Mouse (Mus musculus) kidney, embryonic 14.5 days (tissue): Measurements from ENCODE around the gene Ddrgk1. TPM values are rescaled to one million over a fixed set of nuclear protein-coding genes. Genes with fewer than 3 reads are reported as not detected.
"Not testable (repeated sequence)": the region's sequence is repeated elsewhere in the genome, so short reads cannot be mapped to it uniquely, and the experiment has no call there.

ENCODE experiments used
- ATAC-seq: fragments of 200-750 bp; cut with Nextera tagmentation; 2 replicates; pipeline ENCODE4 v1.8.0; 2017; ENCODE audit warnings: moderate number of reproducible peaks, mild to moderate bottlenecking, moderate TSS enrichment, moderate library complexity; ENCODE audit not compliant: low FRiP score, low TSS enrichment
- H3K27ac ChIP-seq: fragments of 300-500 bp; sonication (generic); 2 replicates; pipeline ENCODE4 v1.5.1; 2014; ENCODE audit warnings: low read depth, mild to moderate bottlenecking, low read length, moderate library complexity, mixed read lengths
- H3K27me3 ChIP-seq: fragments of 300-500 bp; sonication (generic); 2 replicates; pipeline ENCODE4 v1.6.1; 2014; ENCODE audit warnings: mild to moderate bottlenecking, low read length; ENCODE audit not compliant: control insufficient read depth, insufficient read depth
- H3K36me3 ChIP-seq: fragments of 300-500 bp; sonication (generic); 2 replicates; pipeline ENCODE4 v1.6.1; 2014; ENCODE audit warnings: low read length, mixed read lengths; ENCODE audit not compliant: control insufficient read depth, insufficient read depth
- H3K4me1 ChIP-seq: fragments of 300-500 bp; sonication (generic); 2 replicates; pipeline ENCODE4 v1.6.1; 2014; ENCODE audit warnings: low read length, mixed read lengths; ENCODE audit not compliant: control insufficient read depth, insufficient read depth
- H3K4me2 ChIP-seq: fragments of 300-500 bp; sonication (generic); replicated peaks from 2 replicates; pipeline ENCODE4 v1.6.1; 2014; ENCODE audit warnings: low read depth, mild to moderate bottlenecking, low read length
- H3K4me3 ChIP-seq: fragments of 300-500 bp; sonication (generic); 2 replicates; pipeline ENCODE4 v1.5.1; 2014; ENCODE audit warnings: mild to moderate bottlenecking, low read length
- H3K9ac ChIP-seq: fragments of 300-500 bp; sonication (generic); 2 replicates; pipeline ENCODE4 v1.6.1; 2014; ENCODE audit warnings: low read depth, mild to moderate bottlenecking, low read length, moderate library complexity
- H3K9me3 ChIP-seq: fragments of 300-500 bp; sonication (generic); 2 replicates; pipeline ENCODE4 v1.6.1; 2016; ENCODE audit warnings: low read length; ENCODE audit not compliant: control insufficient read depth
- WGBS: fragments of 180-500 bp; shearing (Covaris S2); extraction: QIAGEN DNeasy Blood & Tissue Kit; methylation state at CpG from one replicate; pipeline ENCODE4 v1.1.7; 2014; 5-methylcytosine and 5-hydroxymethylcytosine counted together
- polyA plus RNA-seq: library from polyadenylated mRNA; unstranded; fragments of >200 nt; fragmentation: Nextera tagmentation; extraction: Ambion mirVana; gene quantifications from 2 replicates; pipeline ENCODE4 v1.2.1, GENCODE M21; 2014

Ddrgk1 gene
- polyA plus RNA-seq, 1 experiment from 2014 or later = 53.5 TPM

- Histone ChIP-seq H3K4me2 (no peak overlapping the region), H3K27me3 (no peaks in the 10 kb centered on the region), H3K9ac (no peak overlapping the region), H3K9me3 (no peaks in the 10 kb centered on the region), H3K27ac (no peak overlapping the region), H3K36me3 (peaks cover 82% of the 10 kb centered on the region), H3K4me1 (peaks cover 6% of the 10 kb centered on the region), H3K4me3 (no peak overlapping the region)
- no peak for ATAC-seq
- WGBS = 89% methylated on average over 10 of the region's 10 CpGs
Observed at GRCm38 (mm10) chr2:130658530-130658929, 5.9 kb downstream of the Ddrgk1 start.

- ATAC-seq = no peak
- Histone ChIP-seq H3K36me3 (peaks cover 83% of the 10 kb centered on the region), H3K4me2 (no peak overlapping the region), H3K9ac (no peak overlapping the region), H3K4me1 (no peaks in the 10 kb centered on the region), H3K27ac (no peak overlapping the region), H3K9me3 (no peaks in the 10 kb centered on the region), H3K27me3 (no peaks in the 10 kb centered on the region), H3K4me3 (no peak overlapping the region)
- WGBS = 89% methylated on average over 6 of the region's 6 CpGs
Observed at GRCm38 (mm10) chr2:130657541-130657940, 6.9 kb downstream of the Ddrgk1 start.

- no peak overlapping the region for H3K4me2 ChIP-seq
- H3K9ac ChIP-seq = no peak overlapping the region
- ATAC-seq = no peak
- H3K36me3 ChIP-seq = peaks cover 79% of the 10 kb centered on the region
- H3K4me1 ChIP-seq = no peaks in the 10 kb centered on the region
- H3K9me3 ChIP-seq = no peaks in the 10 kb centered on the region
- 92% methylated on average over 9 of the region's 9 CpGs for WGBS
- H3K27ac ChIP-seq = no peak overlapping the region
- H3K27me3 ChIP-seq = no peaks in the 10 kb centered on the region
- no peak overlapping the region for H3K4me3 ChIP-seq
Observed at GRCm38 (mm10) chr2:130656536-130656935, 7.9 kb downstream of the Ddrgk1 start.

DNA sequence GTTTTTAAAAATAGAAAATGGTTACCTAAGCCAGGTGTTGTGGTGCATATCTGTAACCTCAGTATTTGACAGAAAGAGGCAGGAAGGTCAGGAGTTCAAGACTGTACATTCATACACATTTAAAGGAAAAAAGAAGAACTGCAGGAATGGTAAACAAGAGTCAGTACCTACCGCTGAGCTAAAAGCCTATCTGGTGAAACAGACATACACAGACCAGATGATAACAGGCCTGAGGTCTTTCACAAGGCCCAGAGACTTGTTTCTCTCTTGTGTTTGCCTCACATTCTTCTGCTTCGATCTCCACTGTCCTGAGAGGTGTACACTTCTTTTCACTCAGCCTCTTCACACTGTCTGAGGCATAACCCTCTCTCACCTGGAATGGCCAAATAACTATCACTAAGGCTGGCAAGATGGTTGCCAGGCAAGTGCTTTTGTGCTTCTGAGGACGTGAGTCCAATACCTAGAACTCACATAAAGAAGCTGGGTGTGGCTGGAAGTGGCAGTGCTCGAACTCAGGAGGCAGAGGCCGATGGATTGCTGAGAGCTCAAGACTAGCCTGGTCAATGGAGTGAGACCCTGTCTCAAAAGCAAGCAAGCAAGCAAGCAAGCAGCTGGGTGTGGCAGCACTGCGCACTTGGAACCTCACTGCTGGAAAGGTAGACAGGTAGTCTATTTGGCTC lies 8.7 kb downstream of the Ddrgk1 start:
- Histone ChIP-seq H3K4me3 (no peak overlapping the region), H3K27me3 (no peaks in the 10 kb centered on the region), H3K36me3 (peaks cover 71% of the 10 kb centered on the region), H3K9me3 (no peaks in the 10 kb centered on the region), H3K4me1 (no peaks in the 10 kb centered on the region), H3K27ac (no peak overlapping the region), H3K9ac (no peak overlapping the region), H3K4me2 (no peak overlapping the region)
- no peak for ATAC-seq
- 90% methylated on average over 6 of the region's 6 CpGs for WGBS

DNA sequence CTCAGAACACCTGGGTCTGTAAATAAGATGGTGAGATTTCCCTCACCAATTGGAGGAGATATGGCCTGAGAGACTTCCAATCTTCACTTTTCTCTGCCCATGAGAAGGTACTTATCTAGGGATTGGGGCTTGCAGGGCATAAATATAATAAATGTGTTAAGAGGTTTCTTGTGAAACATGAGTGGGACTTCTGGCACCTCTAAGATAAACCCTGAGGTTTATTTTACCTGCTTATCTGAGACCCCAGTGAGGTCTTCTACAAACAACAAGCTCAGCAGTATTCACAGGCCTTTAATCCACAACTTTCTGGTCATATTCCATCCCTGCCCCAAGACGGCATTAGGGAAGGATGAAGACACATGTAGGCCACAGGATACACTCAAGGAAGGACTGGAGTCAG lies 10.7 kb downstream of the Ddrgk1 start:
- no peak for ATAC-seq

GRCm38 (mm10) chr2:130653303-130653702 lies 11.2 kb downstream of the Ddrgk1 start:
- Histone ChIP-seq H3K27me3 (no peaks in the 10 kb centered on the region), H3K9ac (no peak overlapping the region), H3K4me1 (no peaks in the 10 kb centered on the region), H3K36me3 (peaks cover 54% of the 10 kb centered on the region), H3K27ac (no peak overlapping the region), H3K4me3 (no peak overlapping the region), H3K9me3 (no peaks in the 10 kb centered on the region), H3K4me2 (no peak overlapping the region)
- WGBS = 94% methylated on average over 2 of the region's 2 CpGs
- no peak for ATAC-seq

More for the DNA sequence above, 10.7 kb downstream of the Ddrgk1 start:
- H3K27ac ChIP-seq = no peak overlapping the region
- H3K9ac ChIP-seq = no peak overlapping the region
- H3K36me3 ChIP-seq = peaks cover 57% of the 10 kb centered on the region
- 86% methylated on average over 1 of the region's 1 CpGs for WGBS
- H3K4me2 ChIP-seq = no peak overlapping the region
- H3K27me3 ChIP-seq = no peaks in the 10 kb centered on the region
- H3K9me3 ChIP-seq = no peaks in the 10 kb centered on the region
- no peak overlapping the region for H3K4me3 ChIP-seq
- no peaks in the 10 kb centered on the region for H3K4me1 ChIP-seq

DNA sequence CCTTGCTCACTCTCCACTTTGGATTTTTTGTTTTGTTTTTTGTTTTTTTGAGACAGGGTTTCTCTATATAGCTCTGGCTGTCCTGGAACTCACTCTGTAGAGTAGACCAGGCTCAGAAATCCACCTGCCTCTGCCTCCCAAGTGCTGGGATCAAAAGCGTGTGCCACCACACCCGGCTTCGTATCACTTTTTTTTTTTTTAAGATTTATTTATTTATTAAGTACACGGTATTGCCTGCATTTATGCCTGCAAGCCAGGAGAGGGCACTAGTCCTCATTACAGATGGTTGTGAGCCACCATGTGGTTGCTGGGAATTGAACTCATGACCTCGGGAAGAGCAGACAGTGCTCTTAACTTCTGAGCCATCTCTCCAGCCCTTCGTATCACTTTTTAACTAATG lies 15.4 kb downstream of the Ddrgk1 start:
- 84% methylated on average over 6 of the region's 6 CpGs for whole genome bisulfite sequencing
- H3K9me3 ChIP-seq, H3K27ac ChIP-seq, H3K4me3 ChIP-seq, H3K9ac ChIP-seq, H3K27me3 ChIP-seq, H3K4me2 ChIP-seq, H3K4me1 ChIP-seq, ATAC-seq: not testable (repeated sequence)
- H3K36me3 ChIP-seq = peaks cover 13% of the 10 kb centered on the region

GRCm38 (mm10) chr2:130645198-130645597 lies 19.3 kb downstream of the Ddrgk1 start:
- no peaks in the 10 kb centered on the region for H3K9me3 ChIP-seq
- no peak overlapping the region for H3K4me2 ChIP-seq
- no peaks in the 10 kb centered on the region for H3K36me3 ChIP-seq
- H3K27me3 ChIP-seq = no peaks in the 10 kb centered on the region
- ATAC-seq = no peak
- 84% methylated on average over 4 of the region's 4 CpGs for WGBS
- H3K4me3 ChIP-seq = no peak overlapping the region
- H3K27ac ChIP-seq = no peak overlapping the region
- H3K9ac ChIP-seq = no peak overlapping the region
- peaks cover 3% of the 10 kb centered on the region; the same call in 1 of the 2 replicates for H3K4me1 ChIP-seq

GRCm38 (mm10) chr2:130642684-130643369 lies 21.6 kb downstream of the Ddrgk1 start, which contains the start of gene Lzts3:
Gene Lzts3 (minus strand): TSS chr2:130642803.
- Histone ChIP-seq H3K27me3 (peaks cover under 1% of the 10 kb centered on the region; the same call in 1 of the 2 replicates), H3K36me3 (no peaks in the 10 kb centered on the region), H3K9ac (peak within 1 kb of the TSS; percentile 78), H3K9me3 (no peaks in the 10 kb centered on the region), H3K4me2 (peak within 1 kb of the TSS; percentile 78), H3K4me1 (peaks cover 3% of the 10 kb centered on the region; the same call in 1 of the 2 replicates), H3K27ac (no peak within 1 kb of the TSS), H3K4me3 (peak within 1 kb of the TSS; percentile 71)
- peak; percentile 96 for ATAC-seq
- WGBS = 3% methylated on average over 35 of the region's 40 CpGs
